Mouse (Mus musculus): ENCODE data around the gene Dazl. TPM values are rescaled to one million over a fixed set of nuclear protein-coding genes. Genes with fewer than 3 reads are reported as not detected.

The Dazl gene
- total RNA-seq (2021) = under 1 TPM; 0.25 to 0.28 TPM
- long read RNA-seq, experiment 1 = 0 reads
- long read RNA-seq, experiment 2, partial matches to known transcripts = 0 of 2 reads
- long read RNA-seq, experiment 2, other reads (novel, unspliced or antisense) = 1 of 2 reads

- DNase-seq (ENCODE audit: low spot score in 2 of 2) = no peak
These were observed at the start of gene Dazl for GRCm38 (mm10) chr17:50293241-50293731. Gene Dazl, minus strand, starts transcription at chr17:50293636.

- no peak for DNase-seq (ENCODE audit: low spot score in 2 of 2)
These were observed 48.6 kb upstream of the Dazl start for GRCm38 (mm10) chr17:50341850-50342544.

- DNase-seq (ENCODE audit: low spot score in 2 of 2) = no peak
These were observed 45.5 kb upstream of the Dazl start for GRCm38 (mm10) chr17:50338901-50339300.

GRCm38 (mm10) chr17:50335776-50336175 lies 42.3 kb upstream of the Dazl start:
- no peak for DNase-seq (ENCODE audit: low spot score in 2 of 2)

- no peak for DNase-seq (ENCODE audit: low spot score in 2 of 2)
These were observed 41.3 kb upstream of the Dazl start for GRCm38 (mm10) chr17:50334694-50335093.

GRCm38 (mm10) chr17:50332012-50332300 lies 38.5 kb upstream of the Dazl start:
- no peak for DNase-seq (ENCODE audit: low spot score in 2 of 2)

- DNase-seq (ENCODE audit: low spot score in 2 of 2) = no peak
These were observed 38.0 kb upstream of the Dazl start for GRCm38 (mm10) chr17:50331171-50332011.

GRCm38 (mm10) chr17:50330245-50330644 lies 36.8 kb upstream of the Dazl start:
- no peak for DNase-seq (ENCODE audit: low spot score in 2 of 2)

- DNase-seq (ENCODE audit: low spot score in 2 of 2) = no peak
These were observed 31.2 kb upstream of the Dazl start for GRCm38 (mm10) chr17:50324658-50325057.

- DNase-seq (ENCODE audit: low spot score in 2 of 2) = no peak
These were observed 25.4 kb upstream of the Dazl start for GRCm38 (mm10) chr17:50318810-50319209.

GRCm38 (mm10) chr17:50316216-50317150 lies 23.0 kb upstream of the Dazl start:
- no peak for DNase-seq (ENCODE audit: low spot score in 2 of 2)

GRCm38 (mm10) chr17:50310148-50310802 lies 16.8 kb upstream of the Dazl start:
- DNase-seq (ENCODE audit: low spot score in 2 of 2) = no peak

GRCm38 (mm10) chr17:50309512-50310072 lies 16.2 kb upstream of the Dazl start:
- DNase-seq (ENCODE audit: low spot score in 2 of 2) = no peak

- no peak for DNase-seq (ENCODE audit: low spot score in 2 of 2)
These were observed 15.4 kb upstream of the Dazl start for GRCm38 (mm10) chr17:50308880-50309279.

- no peak for DNase-seq (ENCODE audit: low spot score in 2 of 2)
These were observed 14.7 kb upstream of the Dazl start for GRCm38 (mm10) chr17:50308059-50308647.

- DNase-seq (ENCODE audit: low spot score in 2 of 2) = no peak
These were observed 9.4 kb upstream of the Dazl start for GRCm38 (mm10) chr17:50302867-50303266.

- DNase-seq (ENCODE audit: low spot score in 2 of 2) = no peak
These were observed 6.9 kb upstream of the Dazl start for GRCm38 (mm10) chr17:50300171-50300841.

GRCm38 (mm10) chr17:50298821-50299220 lies 5.4 kb upstream of the Dazl start:
- DNase-seq (ENCODE audit: low spot score in 2 of 2) = no peak

- no peak for DNase-seq (ENCODE audit: low spot score in 2 of 2)
These were observed 1.3 kb upstream of the Dazl start for GRCm38 (mm10) chr17:50294726-50295125.

All from adrenal gland, postnatal 4 days (tissue).